Mouse (Mus musculus) layer of hippocampus, adult 2 months (tissue): ENCODE measurements at regions not wholly inside any gene's neighbourhood (a gene's known extent, or its start where the extent isn't known, plus 50 kb on each side); places are given as distances from the start of the nearest gene placed in this dataset.
A peak's percentile ranks its signal among the peaks of the same experiment; 100 is the strongest.

Experiments used
- DNase-seq, 2 experiments: peaks; one replicate each; pipeline ENCODE4 v3.0.0; 2022; ENCODE audit warnings: low spot score in 2 of 2
- H3K27ac ChIP-seq: fragments of 200-600 bp; 2 replicates; pipeline ENCODE4 v1.8.1; 2022
- H3K4me3 ChIP-seq: fragments of 200-600 bp; 2 replicates; pipeline ENCODE4 v1.8.1; 2022; ENCODE audit warnings: mild to moderate bottlenecking
- CTCF ChIP-seq: fragments of 200-600 bp; conservative IDR thresholded peaks from 2 replicates; pipeline ENCODE4 v1.8.1; 2022; ENCODE audit warnings: antibody characterized with exemption, mild to moderate bottlenecking, moderate library complexity

GRCm38 (mm10) chr8:47615061-47615460 is 60.3 kb downstream of the Ing2 start:
- peak in 1 of 2 experiments; percentile 15 for DNase-seq
- no peak for TF ChIP-seq CTCF
- no peak overlapping the region for H3K4me3 ChIP-seq
- no peak overlapping the region for H3K27ac ChIP-seq

- no peak for DNase-seq
- Histone ChIP-seq H3K27ac (no peak overlapping the region), H3K4me3 (no peak overlapping the region)
- no peak for TF ChIP-seq CTCF
Observed at GRCm38 (mm10) chr8:47611773-47612433, 63.5 kb downstream of the Ing2 start.

- Histone ChIP-seq H3K27ac (no peak overlapping the region), H3K4me3 (no peak overlapping the region)
- TF ChIP-seq CTCF = no peak
- DNase-seq = no peak
Observed at GRCm38 (mm10) chr8:47609969-47610368, 65.4 kb downstream of the Ing2 start.

- no peak for TF ChIP-seq CTCF
- no peak overlapping the region for H3K27ac ChIP-seq
- no peak overlapping the region for H3K4me3 ChIP-seq
- DNase-seq = no peak
Observed at GRCm38 (mm10) chr8:47604198-47604835, 70.9 kb downstream of the Rwdd4a start.
